ENCODE assay signal across 18 mouse cellular contexts in the genomic region with DNA sequence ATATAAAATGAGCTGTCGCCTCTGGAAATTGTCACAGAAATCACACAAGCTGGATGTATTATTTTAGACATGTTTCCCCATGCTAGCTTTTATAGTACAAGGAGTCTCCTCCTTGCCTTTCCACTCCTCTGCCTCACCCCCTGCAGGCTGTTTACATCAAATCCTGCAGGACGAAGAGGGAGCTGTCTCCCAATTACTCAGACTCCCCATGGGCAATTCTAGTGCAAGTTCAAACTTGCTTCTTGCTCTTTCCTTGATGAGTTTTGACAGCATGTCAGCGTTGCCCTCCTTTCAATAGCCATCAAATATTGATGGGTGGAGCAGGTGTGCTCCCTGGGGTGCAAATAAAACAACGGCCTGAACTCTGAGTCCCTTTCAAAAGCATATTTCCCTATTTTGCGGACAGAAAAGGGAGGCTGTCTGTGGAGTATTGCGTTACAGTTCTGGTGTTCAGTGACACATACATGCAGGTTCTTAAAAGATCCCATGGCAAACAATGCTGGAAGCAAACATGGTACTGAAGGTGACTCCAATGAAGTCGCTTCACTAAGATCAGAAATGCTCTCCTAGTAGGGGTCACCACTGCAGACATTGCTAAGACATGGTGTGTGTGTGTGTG.
DNase-seq lines count a peak whose midpoint lies in the region; ATAC-seq lines count a peak whose summit lies in the region.
"Had no signal": no experiment of that assay in that cellular context is flagged by ENCODE, and none has a peak within 500 bp of the region (broad histone marks: within the 10 kb centered on the region; RNA-seq: fewer than 3 reads in every experiment).

No protein-coding gene starts in this region.

- 0 out of 2 replicates have a peak, but pooled peaks cover 2% of the 10 kb centered on the region for H3K27me3 ChIP-seq in hindbrain, embryonic 12.5 days
- H3K27me3 ChIP-seq in hindbrain, embryonic 13.5 days, result no peaks in the 10 kb centered on the region
- no peaks in the 10 kb centered on the region for H3K27me3 ChIP-seq in embryonic facial prominence, embryonic 10.5 days (replicated peaks; ENCODE audit: low read depth, poor library complexity, severe bottlenecking)
- H3K27me3 ChIP-seq: heart, embryonic 15.5 days; neural tube, embryonic 15.5 days had no signal

- no peak overlapping the region for H3K9ac ChIP-seq in hindbrain, embryonic 12.5 days
- H3K9ac ChIP-seq in hindbrain, embryonic 13.5 days, result no peak overlapping the region
- H3K9ac ChIP-seq: heart, embryonic 15.5 days; neural tube, embryonic 15.5 days had no signal

- no peaks in the 10 kb centered on the region for H3K36me3 ChIP-seq in hindbrain, embryonic 12.5 days
- no peaks in the 10 kb centered on the region for H3K36me3 ChIP-seq in hindbrain, embryonic 13.5 days
- no peaks in the 10 kb centered on the region for H3K36me3 ChIP-seq in embryonic facial prominence, embryonic 10.5 days (replicated peaks)
- H3K36me3 ChIP-seq: heart, embryonic 15.5 days; neural tube, embryonic 15.5 days had no signal

- DNase-seq in embryonic facial prominence, embryonic 10.5 days (ENCODE audit: low spot score), result peak; percentile 14
- peak; percentile 4 for DNase-seq in mesoderm, embryonic 11.5 days (ENCODE audit: low read depth, low spot score)
- DNase-seq in retina, embryonic 14.5 days (ENCODE audit: low spot score), result peak; percentile 64
- no peak for DNase-seq in left cerebral cortex, adult 11 months (ENCODE audit: low spot score)
- DNase-seq: cerebellum, adult 18-20 months; heart, adult 11 months; kidney, adult 9 months; liver; lung, adult 18-20 months; right cerebral cortex, postnatal 25 days had no signal

- peaks cover 7% of the 10 kb centered on the region; the same call in 1 of the 2 replicates for H3K4me1 ChIP-seq in hindbrain, embryonic 12.5 days
- peaks cover 11% of the 10 kb centered on the region; the same call in 1 of the 2 replicates for H3K4me1 ChIP-seq in hindbrain, embryonic 13.5 days (replicated peaks)
- peaks cover 15% of the 10 kb centered on the region; the same call in 1 of the 2 replicates for H3K4me1 ChIP-seq in embryonic facial prominence, embryonic 10.5 days
- H3K4me1 ChIP-seq: heart, embryonic 15.5 days; neural tube, embryonic 15.5 days had no signal

- no peak overlapping the region for H3K4me3 ChIP-seq in hindbrain, embryonic 12.5 days
- H3K4me3 ChIP-seq in hindbrain, embryonic 13.5 days, result no peak overlapping the region
- H3K4me3 ChIP-seq in embryonic facial prominence, embryonic 10.5 days, result no peak overlapping the region
- H3K4me3 ChIP-seq: erythroblast, embryonic 14.5 days; heart, embryonic 15.5 days; layer of hippocampus, adult 2 months; neural tube, embryonic 15.5 days had no signal

- no peaks in the 10 kb centered on the region for H3K9me3 ChIP-seq in hindbrain, embryonic 12.5 days (replicated peaks)
- H3K9me3 ChIP-seq in hindbrain, embryonic 13.5 days, result no peaks in the 10 kb centered on the region
- no peaks in the 10 kb centered on the region for H3K9me3 ChIP-seq in embryonic facial prominence, embryonic 10.5 days
- H3K9me3 ChIP-seq: heart, embryonic 15.5 days; neural tube, embryonic 15.5 days had no signal

- no peak overlapping the region for H3K27ac ChIP-seq in hindbrain, embryonic 12.5 days
- no peak overlapping the region for H3K27ac ChIP-seq in hindbrain, embryonic 13.5 days
- no peak overlapping the region for H3K27ac ChIP-seq in embryonic facial prominence, embryonic 10.5 days (replicated peaks)
- H3K27ac ChIP-seq: heart, embryonic 15.5 days; layer of hippocampus, adult 2 months; macrophage; neural tube, embryonic 15.5 days had no signal

- WGBS in hindbrain, embryonic 12.5 days, result 47% methylated on average over 7 of the region's 7 CpGs
- WGBS in hindbrain, embryonic 13.5 days, result 58% methylated on average over 7 of the region's 7 CpGs
- 64% methylated on average over 7 of the region's 7 CpGs for WGBS in embryonic facial prominence, embryonic 10.5 days

- ATAC-seq in hindbrain, embryonic 12.5 days (ENCODE audit: low FRiP score), result peak; percentile 11; the same call in 1 of the 2 replicates
- ATAC-seq in hindbrain, embryonic 13.5 days (ENCODE audit: low FRiP score), result no peak
- no peak for ATAC-seq in erythroid progenitor cell, adult 5-6 weeks (replicated peaks; ENCODE audit: low FRiP score, poor library complexity, severe bottlenecking)

- H3K4me2 ChIP-seq in hindbrain, embryonic 12.5 days (replicated peaks), result no peak overlapping the region
- no peak overlapping the region for H3K4me2 ChIP-seq in hindbrain, embryonic 13.5 days
- H3K4me2 ChIP-seq: heart, embryonic 15.5 days; neural tube, embryonic 15.5 days had no signal
